Mouse (Mus musculus) adrenal gland, postnatal 25 days (tissue): ENCODE results near the gene Gm2897. TPM values are rescaled to one million over a fixed set of nuclear protein-coding genes. Genes with fewer than 3 reads are reported as not detected.
"Not testable (repeated sequence)": the region's sequence is repeated elsewhere in the genome, so short reads cannot be mapped to it uniquely, and the experiment has no call there.

Source experiments
- DNase-seq: peaks from one replicate; pipeline ENCODE4 v3.0.0; 2021; ENCODE audit warnings: mixed read lengths
- long read RNA-seq: library from polyadenylated mRNA; stranded (forward); transcript quantifications from one replicate; pipeline ENCODE4 v2.0.0, GENCODE M21; 2021
- total RNA-seq: library from RNA; stranded (reverse); gene quantifications from 2 replicates; pipeline ENCODE4 v1.2.3, GENCODE M21; 2021

Gm2897 gene
- total RNA-seq, result 0.18 TPM in 1 of 2 replicates, not detected in the other
- long read RNA-seq, result 0 reads

DNA sequence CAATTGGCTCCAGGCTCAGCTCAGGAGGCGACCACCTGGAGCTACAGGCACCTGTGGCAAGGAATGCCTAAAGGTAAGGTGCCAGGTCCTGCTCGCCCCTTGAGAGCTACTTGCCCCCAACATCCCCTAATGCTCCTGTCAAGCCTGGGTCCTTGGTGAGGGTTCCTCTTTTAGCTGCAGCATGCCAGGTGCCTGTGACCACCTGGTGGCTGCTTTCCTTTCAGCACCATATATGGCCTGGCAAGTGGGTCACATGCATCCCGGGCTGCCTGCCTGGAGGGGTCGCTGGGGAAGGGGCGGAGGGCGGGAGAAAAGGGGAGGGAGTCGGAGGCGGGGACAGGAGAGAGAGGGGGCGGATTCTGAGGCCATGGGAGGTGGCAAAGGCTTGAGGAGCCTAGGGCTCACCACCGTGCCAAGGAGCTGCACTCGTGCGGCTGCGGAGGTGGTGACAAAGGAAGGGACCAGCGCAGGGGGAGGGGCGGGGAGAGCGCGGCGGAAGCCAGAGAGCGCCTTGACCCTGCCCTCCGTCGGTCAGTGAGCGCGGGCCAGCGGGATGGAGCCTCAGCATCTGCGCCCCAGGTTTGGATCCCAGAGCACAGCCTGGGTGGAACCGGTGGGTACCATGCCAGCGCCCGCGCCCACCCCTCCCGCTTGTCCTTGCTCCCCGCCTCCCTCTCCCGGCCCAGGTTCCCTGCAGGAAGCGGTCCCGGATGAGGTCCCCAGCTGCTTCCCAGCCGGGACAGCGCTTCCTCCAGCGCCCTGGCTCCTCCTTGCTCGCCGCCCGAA is at the start of gene Gm2897:
Gene Gm2897 (plus strand): TSS at position 559 of the 786 bp plus-strand sequence.
- peak; percentile 7 for DNase-seq

DNA sequence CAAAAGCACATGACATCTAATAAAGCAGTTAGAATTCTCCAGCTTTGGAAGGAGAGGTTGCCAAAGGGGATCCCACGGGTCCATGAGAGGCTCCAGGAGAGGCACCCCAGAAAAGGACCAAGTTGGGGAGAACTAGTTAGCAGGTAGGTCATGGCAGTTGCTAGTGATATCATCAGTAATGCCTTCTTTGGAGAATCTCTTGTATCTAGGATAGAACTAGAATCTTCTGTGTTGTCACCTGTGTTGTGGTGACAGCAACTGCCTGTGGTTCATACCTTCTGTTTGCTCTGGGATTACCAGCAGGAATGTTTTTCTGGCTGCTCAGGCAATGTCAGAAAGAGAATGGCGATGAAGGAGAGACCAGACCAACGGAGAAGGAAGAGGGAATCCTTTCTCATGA is 19.4 kb upstream of the Gm2897 start, which contains the start of gene Gm2888:
Gene Gm2888 (plus strand): TSS at position 301 of the 400 bp plus-strand sequence.
- not testable (repeated sequence) for DNase-seq

DNA sequence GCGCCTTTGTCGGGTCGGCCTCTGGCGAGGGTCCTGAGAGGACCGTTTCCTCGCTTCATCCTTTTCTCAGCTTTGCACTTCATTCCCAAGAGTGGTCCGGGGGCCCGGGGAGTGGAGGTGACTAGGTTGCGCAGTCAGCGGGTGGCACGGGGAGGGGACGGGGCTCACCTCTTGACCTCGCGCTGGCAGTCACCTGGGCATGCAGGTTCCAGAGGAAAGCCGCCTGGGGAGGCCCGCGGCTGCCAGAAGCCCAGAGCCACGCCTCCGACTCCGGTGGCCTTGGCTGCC is 372 bp downstream of the Gm2897 start:
- peak; percentile 13 for DNase-seq

GRCm38 (mm10) chr14:3050087-3050486 is 1.0 kb downstream of the Gm2897 start:
- DNase-seq, result not testable (repeated sequence)

DNA sequence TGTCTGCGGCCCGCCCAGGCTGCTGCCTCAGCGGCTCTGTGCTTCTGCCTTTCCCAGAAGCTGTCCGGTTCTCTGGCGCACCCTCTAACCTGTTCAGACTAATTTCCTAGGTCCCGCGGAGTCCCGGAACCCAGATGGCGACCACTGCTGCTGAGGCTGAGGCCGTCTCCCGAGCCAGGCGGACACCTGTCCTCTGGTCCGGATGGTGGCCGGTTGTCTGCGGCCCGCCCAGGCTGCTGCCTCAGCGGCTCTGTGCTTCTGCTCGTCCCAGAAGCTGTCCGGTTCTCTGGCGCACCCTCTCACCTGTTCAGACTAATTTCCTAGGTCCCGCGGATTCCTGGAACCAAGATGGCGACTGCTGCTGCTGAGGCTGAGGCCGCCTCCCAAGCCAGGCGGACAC is 67.0 kb downstream of the Gm2897 start:
- DNase-seq, result not testable (repeated sequence)

Other genes with a start within 250 kb of the Gm2897 start
- gene Gm2888, start 19.3 kb upstream of the Gm2897 start, total RNA-seq, result not detected in 2 replicates
- gene Gm10340, start 84.7 kb downstream of the Gm2897 start, total RNA-seq, result not detected in 2 replicates
- not detected in 2 replicates for gene Gm5795, start 139.0 kb downstream of the Gm2897 start, total RNA-seq
- gene D830030K20Rik, start 159.2 kb downstream of the Gm2897 start, total RNA-seq, result 0.52 TPM in 1 of 2 replicates, not detected in the other